Mouse (Mus musculus) heart, embryonic 16.5 days (tissue): ENCODE measurements at regions not wholly inside any gene's neighbourhood (a gene's known extent, or its start where the extent isn't known, plus 50 kb on each side); places are given as distances from the start of the nearest gene placed in this dataset.

Source experiments
- ATAC-seq: fragments of 200-750 bp; cut with Nextera tagmentation; replicated peaks from 2 replicates; pipeline ENCODE4 v1.8.0; 2017; ENCODE audit warnings: moderate number of reproducible peaks; ENCODE audit not compliant: insufficient read depth, low FRiP score; ENCODE audit errors: extremely low read depth
- H3K27ac ChIP-seq: fragments of 300-500 bp; sonication (generic); 2 replicates; pipeline ENCODE4 v1.5.1; 2014; ENCODE audit warnings: mild to moderate bottlenecking, low read length, control low read depth, moderate library complexity
- H3K27me3 ChIP-seq: fragments of 300-500 bp; sonication (generic); 2 replicates; pipeline ENCODE4 v1.6.1; 2014; ENCODE audit warnings: low read length, mixed read lengths; ENCODE audit not compliant: control insufficient read depth, insufficient read depth
- H3K36me3 ChIP-seq: fragments of 300-500 bp; sonication (generic); 2 replicates; pipeline ENCODE4 v1.6.1; 2014; ENCODE audit not compliant: control insufficient read depth, insufficient read depth
- H3K4me1 ChIP-seq: fragments of 300-500 bp; sonication (generic); 2 replicates; pipeline ENCODE4 v1.6.1; 2014; ENCODE audit warnings: low read length, mixed read lengths; ENCODE audit not compliant: control insufficient read depth, insufficient read depth
- H3K4me2 ChIP-seq: fragments of 300-500 bp; sonication (generic); 2 replicates; pipeline ENCODE4 v1.6.1; 2014; ENCODE audit warnings: low read depth, mild to moderate bottlenecking, control low read depth, low read length
- H3K4me3 ChIP-seq: fragments of 300-500 bp; sonication (generic); 2 replicates; pipeline ENCODE4 v1.5.1; 2014; ENCODE audit warnings: mild to moderate bottlenecking, control low read depth, low read length
- H3K9ac ChIP-seq: fragments of 300-500 bp; sonication (generic); 2 replicates; pipeline ENCODE4 v1.6.1; 2014; ENCODE audit warnings: low read length, control low read depth
- H3K9me3 ChIP-seq: fragments of 300-500 bp; sonication (generic); replicated peaks from 2 replicates; pipeline ENCODE4 v1.6.1; 2016; ENCODE audit warnings: low read length; ENCODE audit not compliant: control insufficient read depth
- WGBS: fragments of 180-500 bp; shearing (Covaris S2); extraction: QIAGEN DNeasy Blood & Tissue Kit; methylation state at CpG from one replicate; pipeline ENCODE4 v1.1.7; 2014; 5-methylcytosine and 5-hydroxymethylcytosine counted together

GRCm38 (mm10) chr7:40419332-40419731 lies 478.8 kb upstream of the Vstm2b start:
- H3K36me3 ChIP-seq: no peaks in the 10 kb centered on the region
- ATAC-seq: peak; percentile 55; the same call in 1 of the 2 replicates
- H3K4me1 ChIP-seq: no peaks in the 10 kb centered on the region
- H3K27ac ChIP-seq: no peak overlapping the region
- H3K4me2 ChIP-seq: no peak overlapping the region
- 55% methylated on average over 2 of the region's 2 CpGs for WGBS
- no peak overlapping the region for H3K9ac ChIP-seq
- no peaks in the 10 kb centered on the region for H3K27me3 ChIP-seq
- H3K4me3 ChIP-seq: no peak overlapping the region
- no peaks in the 10 kb centered on the region for H3K9me3 ChIP-seq

- Histone ChIP-seq H3K27ac (no peak overlapping the region), H3K9ac (no peak overlapping the region), H3K9me3 (no peaks in the 10 kb centered on the region), H3K36me3 (no peaks in the 10 kb centered on the region), H3K27me3 (no peaks in the 10 kb centered on the region), H3K4me2 (no peak overlapping the region), H3K4me1 (peaks cover 4% of the 10 kb centered on the region; the same call in 1 of the 2 replicates), H3K4me3 (no peak overlapping the region)
- WGBS: 65% methylated on average over 4 of the region's 4 CpGs
- ATAC-seq: no peak
These were observed 476.0 kb upstream of the Vstm2b start for GRCm38 (mm10) chr7:40422125-40422524.

- Histone ChIP-seq H3K4me1 (peaks cover 4% of the 10 kb centered on the region; the same call in 1 of the 2 replicates), H3K9me3 (0 out of 2 replicates have a peak, but pooled peaks cover 2% of the 10 kb centered on the region), H3K27ac (no peak overlapping the region), H3K27me3 (no peaks in the 10 kb centered on the region), H3K4me2 (no peak overlapping the region), H3K4me3 (no peak overlapping the region), H3K36me3 (no peaks in the 10 kb centered on the region), H3K9ac (no peak overlapping the region)
- no peak for ATAC-seq
- 77% methylated on average over 2 of the region's 2 CpGs for WGBS
These were observed 468.7 kb upstream of the Vstm2b start for GRCm38 (mm10) chr7:40429416-40429815.

GRCm38 (mm10) chr7:40433906-40434305 lies 464.2 kb upstream of the Vstm2b start:
- Histone ChIP-seq H3K4me3 (no peak overlapping the region), H3K27me3 (no peaks in the 10 kb centered on the region), H3K4me2 (no peak overlapping the region), H3K27ac (no peak overlapping the region), H3K36me3 (no peaks in the 10 kb centered on the region), H3K9ac (no peak overlapping the region), H3K9me3 (peaks cover 2% of the 10 kb centered on the region; the same call in 1 of the 2 replicates), H3K4me1 (no peaks in the 10 kb centered on the region)
- no peak for ATAC-seq
- WGBS: 56% methylated on average over 2 of the region's 2 CpGs

GRCm38 (mm10) chr7:40441128-40441527 lies 457.0 kb upstream of the Vstm2b start:
- Histone ChIP-seq H3K4me1 (no peaks in the 10 kb centered on the region), H3K9me3 (no peaks in the 10 kb centered on the region), H3K9ac (no peak overlapping the region), H3K4me3 (no peak overlapping the region), H3K27me3 (no peaks in the 10 kb centered on the region), H3K27ac (no peak overlapping the region), H3K36me3 (no peaks in the 10 kb centered on the region), H3K4me2 (no peak overlapping the region)
- no peak for ATAC-seq
- 26% methylated on average over 1 of the region's 1 CpGs for WGBS

GRCm38 (mm10) chr7:40441786-40442185 lies 456.3 kb upstream of the Vstm2b start:
- H3K4me1 ChIP-seq: no peaks in the 10 kb centered on the region
- ATAC-seq: no peak
- H3K9ac ChIP-seq: no peak overlapping the region
- 70% methylated on average over 3 of the region's 3 CpGs for WGBS
- H3K4me3 ChIP-seq: no peak overlapping the region
- H3K36me3 ChIP-seq: no peaks in the 10 kb centered on the region
- no peaks in the 10 kb centered on the region for H3K27me3 ChIP-seq
- no peak overlapping the region for H3K27ac ChIP-seq
- no peaks in the 10 kb centered on the region for H3K9me3 ChIP-seq
- H3K4me2 ChIP-seq: no peak overlapping the region

- Histone ChIP-seq H3K4me3 (no peak overlapping the region), H3K27me3 (no peaks in the 10 kb centered on the region), H3K4me2 (no peak overlapping the region), H3K36me3 (no peaks in the 10 kb centered on the region), H3K9ac (no peak overlapping the region), H3K27ac (no peak overlapping the region), H3K9me3 (no peaks in the 10 kb centered on the region), H3K4me1 (no peaks in the 10 kb centered on the region)
- ATAC-seq: no peak
- 67% methylated on average over 5 of the region's 5 CpGs for WGBS
These were observed 431.7 kb upstream of the Vstm2b start for GRCm38 (mm10) chr7:40466382-40466781.

GRCm38 (mm10) chr7:40487256-40487655 lies 410.9 kb upstream of the Vstm2b start:
- Histone ChIP-seq H3K4me1 (no peaks in the 10 kb centered on the region), H3K4me3 (no peak overlapping the region), H3K27ac (no peak overlapping the region), H3K9me3 (no peaks in the 10 kb centered on the region), H3K4me2 (no peak overlapping the region), H3K36me3 (no peaks in the 10 kb centered on the region), H3K9ac (no peak overlapping the region), H3K27me3 (no peaks in the 10 kb centered on the region)
- no peak for ATAC-seq

- Histone ChIP-seq H3K4me2 (no peak overlapping the region), H3K9me3 (peaks cover 2% of the 10 kb centered on the region), H3K9ac (no peak overlapping the region), H3K27ac (no peak overlapping the region), H3K4me1 (no peaks in the 10 kb centered on the region), H3K27me3 (no peaks in the 10 kb centered on the region), H3K36me3 (no peaks in the 10 kb centered on the region), H3K4me3 (no peak overlapping the region)
- no peak for ATAC-seq
- WGBS: 68% methylated on average over 7 of the region's 7 CpGs
These were observed 375.3 kb upstream of the Vstm2b start for GRCm38 (mm10) chr7:40522703-40523267.
